Mouse (Mus musculus) liver, postnatal 0 days (tissue): Measurements from ENCODE around the gene Dda1.

ENCODE experiments used
- CTCF ChIP-seq: sonication (generic); IDR thresholded peaks from 2 replicates; pipeline ENCODE4 v1.5.1; 2016; ENCODE audit warnings: antibody characterized with exemption, low read depth
- EP300 ChIP-seq: IDR thresholded peaks from 2 replicates; pipeline ENCODE4 v1.6.1; 2016; ENCODE audit warnings: antibody characterized with exemption, low read depth, mild to moderate bottlenecking

GRCm38 (mm10) chr8:71497881-71498501 lies 29.0 kb downstream of the Dda1 start:
- TF ChIP-seq CTCF, result no peak
- TF ChIP-seq EP300, result no peak
